Mouse (Mus musculus): Measurements from ENCODE around the gene Trim47. TPM values are rescaled to one million over a fixed set of nuclear protein-coding genes. Genes with fewer than 3 reads are reported as not detected.

Trim47 gene
- polyA plus RNA-seq, 1 experiment from 2014 or later, result 3.7 TPM

DNA sequence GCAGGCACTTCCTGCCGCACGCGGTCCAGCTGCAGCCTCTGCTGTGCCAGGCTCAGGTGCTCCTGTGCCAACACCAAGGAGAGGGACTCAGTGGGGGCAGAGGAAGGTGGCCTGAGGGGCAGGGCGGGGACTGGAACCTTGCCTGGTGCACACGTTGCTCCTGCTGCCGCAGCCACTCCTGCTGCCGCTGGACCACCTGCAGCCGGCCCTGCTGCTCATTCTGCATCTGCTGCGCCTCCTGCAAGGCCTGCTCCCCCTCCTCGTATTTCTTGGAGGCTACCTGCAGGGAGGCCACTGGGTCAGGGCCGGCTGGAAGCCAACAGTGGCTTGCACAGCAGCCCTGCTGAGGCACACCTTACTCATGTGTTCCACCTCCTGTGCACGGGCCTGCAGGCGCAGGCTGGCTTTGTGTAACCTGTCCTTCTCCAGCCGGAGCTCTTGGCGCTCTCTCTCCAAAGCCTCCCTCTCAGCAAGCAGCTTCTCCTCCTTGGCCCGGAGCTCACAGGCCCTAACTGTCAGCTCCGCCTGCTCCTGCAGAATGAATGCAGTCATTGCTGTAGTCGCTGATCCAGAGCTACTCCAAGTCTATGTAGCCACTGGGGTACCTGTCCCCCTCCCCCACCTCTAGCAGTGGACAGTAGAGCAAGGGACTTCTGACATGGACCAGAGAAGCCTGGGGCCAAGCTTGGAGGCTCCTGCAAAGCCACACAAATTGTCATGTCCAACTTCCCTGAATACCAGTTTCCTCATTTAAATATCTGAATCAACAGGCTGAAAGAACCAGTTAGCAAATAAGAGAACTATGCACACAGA, 18.7 kb upstream of the Trim47 start:
- 0 out of 2 replicates have a peak, but pooled peaks cover 3% of the 10 kb centered on the region for H3K4me1 ChIP-seq (ENCODE audit: control insufficient read depth, insufficient read depth, low read length)
- no peak overlapping the region for H3K27ac ChIP-seq (replicated peaks; ENCODE audit: low read depth, low read length)
- WGBS, result 61% methylated on average over 18 of the region's 18 CpGs
- H3K4me3 ChIP-seq (ENCODE audit: low read depth, low read length), result no peak overlapping the region
- H3K27me3 ChIP-seq (ENCODE audit: control insufficient read depth, insufficient read depth, low read length), result no peaks in the 10 kb centered on the region
- peaks cover 29% of the 10 kb centered on the region for H3K36me3 ChIP-seq (ENCODE audit: control insufficient read depth, insufficient read depth, low read length)
- ATAC-seq (ENCODE audit: insufficient number of reproducible peaks, low FRiP score, low TSS enrichment, low read depth) (no peak), DNase-seq (ENCODE audit: low spot score) (no peak)
- no peaks in the 10 kb centered on the region for H3K9me3 ChIP-seq (ENCODE audit: control insufficient read depth, low read length)
- no peak overlapping the region for H3K4me2 ChIP-seq (ENCODE audit: low read depth, severe bottlenecking)
- H3K9ac ChIP-seq (ENCODE audit: low read length), result no peak overlapping the region

DNA sequence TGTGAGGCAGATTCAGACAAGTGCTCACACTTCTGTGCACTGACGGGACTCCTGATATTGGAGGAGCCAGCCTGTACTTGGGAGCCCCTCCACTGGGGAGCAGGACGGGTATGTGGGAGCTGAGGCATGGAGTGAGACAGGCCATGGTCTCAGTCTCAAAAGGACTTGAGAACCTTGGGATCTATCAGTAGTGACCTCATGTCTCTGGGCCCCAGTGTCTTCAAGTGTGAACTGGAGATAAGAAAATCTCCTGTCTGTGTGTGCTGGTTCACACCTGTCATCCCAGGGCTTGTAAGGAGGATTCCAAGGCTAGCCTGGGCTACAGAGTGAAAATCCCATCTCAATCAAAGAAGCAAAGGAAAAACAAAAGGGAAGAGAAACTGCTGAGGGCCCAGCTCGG, 16.5 kb upstream of the Trim47 start:
- Histone ChIP-seq H3K9ac (ENCODE audit: low read length) (no peak overlapping the region), H3K4me3 (ENCODE audit: low read depth, low read length) (no peak overlapping the region), H3K4me2 (ENCODE audit: low read depth, severe bottlenecking) (no peak overlapping the region), H3K27ac (replicated peaks; ENCODE audit: low read depth, low read length) (no peak overlapping the region), H3K36me3 (ENCODE audit: control insufficient read depth, insufficient read depth, low read length) (peaks cover 18% of the 10 kb centered on the region), H3K9me3 (ENCODE audit: control insufficient read depth, low read length) (no peaks in the 10 kb centered on the region), H3K27me3 (ENCODE audit: control insufficient read depth, insufficient read depth, low read length) (no peaks in the 10 kb centered on the region), H3K4me1 (ENCODE audit: control insufficient read depth, insufficient read depth, low read length) (no peaks in the 10 kb centered on the region)
- WGBS, result 87% methylated on average over 3 of the region's 3 CpGs
- DNase-seq (ENCODE audit: low spot score) (no peak), ATAC-seq (ENCODE audit: insufficient number of reproducible peaks, low FRiP score, low TSS enrichment, low read depth) (no peak)

DNA sequence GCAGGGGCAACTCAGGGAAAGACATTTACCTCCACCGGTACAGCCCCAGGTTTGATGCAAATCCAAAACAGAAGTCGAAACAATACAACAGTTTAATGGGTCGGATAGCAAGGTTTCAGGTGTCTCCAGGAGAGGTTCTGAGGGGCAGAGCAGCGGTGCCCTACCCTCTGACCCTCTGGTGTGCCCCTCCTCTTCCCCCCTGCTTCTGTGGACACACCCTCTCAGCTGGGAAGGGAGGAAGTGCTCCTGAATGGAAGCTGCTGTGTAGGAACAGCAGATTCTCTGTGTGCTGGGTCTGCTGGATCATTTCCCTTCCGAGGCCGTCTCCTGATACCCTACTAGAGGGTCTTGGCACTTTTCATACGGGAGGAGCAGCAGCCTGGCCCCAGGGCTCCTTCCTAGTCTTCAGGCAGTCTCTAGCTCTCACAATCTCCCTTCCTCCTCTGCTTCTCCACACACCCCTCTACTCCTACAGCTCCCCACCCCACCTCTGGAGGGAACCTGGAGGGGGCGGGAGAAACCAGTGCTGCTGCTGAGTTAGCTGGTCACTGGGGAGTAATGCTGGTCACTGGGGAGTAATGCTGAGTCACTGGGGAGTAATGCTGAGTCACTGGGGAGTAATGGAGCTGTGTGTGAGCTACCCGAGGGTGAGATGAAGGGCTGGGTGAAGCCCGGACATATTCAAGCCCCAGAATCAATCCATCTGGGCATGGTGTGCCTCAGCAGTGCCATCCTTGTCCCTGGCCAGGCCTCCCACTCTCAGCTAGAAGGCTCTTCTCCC, 15.4 kb upstream of the Trim47 start:
- H3K27ac ChIP-seq (replicated peaks; ENCODE audit: low read depth, low read length), result no peak overlapping the region
- WGBS, result 72% methylated on average over 10 of the region's 10 CpGs

DNA sequence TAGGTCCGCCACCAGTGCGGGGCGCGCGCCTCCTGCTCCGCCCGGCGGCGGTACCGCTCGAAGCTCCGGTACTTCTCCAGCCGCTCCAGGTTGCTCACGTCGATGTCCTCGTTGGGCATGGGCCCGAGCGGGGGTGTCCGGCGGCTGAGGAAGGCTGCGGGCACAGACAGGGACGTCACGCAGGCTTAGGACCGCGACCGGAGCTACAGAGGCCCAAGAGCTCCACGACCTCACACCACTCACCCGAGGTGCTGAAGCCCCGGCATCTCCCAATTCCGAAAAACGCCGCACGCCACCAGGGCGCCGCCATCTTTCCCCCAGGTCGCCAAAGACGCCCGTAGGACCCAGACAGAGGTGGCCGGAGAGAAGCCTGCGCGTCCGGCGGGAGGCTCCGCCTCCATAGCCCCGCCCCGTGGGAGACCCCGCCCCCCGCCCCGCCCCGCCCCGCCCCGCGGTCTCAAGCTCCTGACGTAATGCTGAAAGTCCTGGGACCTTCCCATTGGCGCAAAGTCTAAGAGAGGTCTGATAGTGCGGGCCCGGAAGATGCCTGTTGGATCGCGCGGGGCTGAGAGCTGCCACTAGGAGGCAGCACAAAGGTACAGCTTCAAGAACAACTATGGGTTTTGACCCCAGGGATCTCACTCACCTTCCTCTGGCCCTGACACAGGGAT, 11.6 kb upstream of the Trim47 start, which contains the start of gene Mrpl38:
Gene Mrpl38, minus strand, starts transcription at position 401 of the 671 bp plus-strand sequence.
- Histone ChIP-seq H3K27me3 (ENCODE audit: control insufficient read depth, insufficient read depth, low read length) (no peaks in the 10 kb centered on the region), H3K4me1 (ENCODE audit: control insufficient read depth, insufficient read depth, low read length) (peaks cover 3% of the 10 kb centered on the region; the same call in 1 of the 2 replicates), H3K27ac (replicated peaks; ENCODE audit: low read depth, low read length) (no peak within 1 kb of the TSS; the same call in 1 of the 2 replicates), H3K9me3 (ENCODE audit: control insufficient read depth, low read length) (no peaks in the 10 kb centered on the region), H3K4me3 (ENCODE audit: low read depth, low read length) (peak within 1 kb of the TSS; percentile 92), H3K9ac (ENCODE audit: low read length) (peak within 1 kb of the TSS; percentile 72), H3K36me3 (ENCODE audit: control insufficient read depth, insufficient read depth, low read length) (peaks cover 14% of the 10 kb centered on the region; the same call in 1 of the 2 replicates), H3K4me2 (ENCODE audit: low read depth, severe bottlenecking) (peak within 1 kb of the TSS; percentile 43)
- under 1% methylated on average over 60 of the region's 60 CpGs for WGBS
- ATAC-seq (ENCODE audit: insufficient number of reproducible peaks, low FRiP score, low TSS enrichment, low read depth) (peak; percentile 94), DNase-seq (ENCODE audit: low spot score) (peak; percentile 96)

More for the DNA sequence above, 15.4 kb upstream of the Trim47 start:
- H3K4me2 ChIP-seq (ENCODE audit: low read depth, severe bottlenecking), result no peak overlapping the region
- H3K36me3 ChIP-seq (ENCODE audit: control insufficient read depth, insufficient read depth, low read length), result peaks cover 15% of the 10 kb centered on the region
- H3K9me3 ChIP-seq (ENCODE audit: control insufficient read depth, low read length), result no peaks in the 10 kb centered on the region
- no peak overlapping the region for H3K9ac ChIP-seq (ENCODE audit: low read length)
- ATAC-seq (ENCODE audit: insufficient number of reproducible peaks, low FRiP score, low TSS enrichment, low read depth), result no peak
- no peak for DNase-seq (ENCODE audit: low spot score)
- no peaks in the 10 kb centered on the region for H3K27me3 ChIP-seq (ENCODE audit: control insufficient read depth, insufficient read depth, low read length)
- H3K4me1 ChIP-seq (ENCODE audit: control insufficient read depth, insufficient read depth, low read length), result peaks cover 3% of the 10 kb centered on the region; the same call in 1 of the 2 replicates
- no peak overlapping the region for H3K4me3 ChIP-seq (ENCODE audit: low read depth, low read length)

DNA sequence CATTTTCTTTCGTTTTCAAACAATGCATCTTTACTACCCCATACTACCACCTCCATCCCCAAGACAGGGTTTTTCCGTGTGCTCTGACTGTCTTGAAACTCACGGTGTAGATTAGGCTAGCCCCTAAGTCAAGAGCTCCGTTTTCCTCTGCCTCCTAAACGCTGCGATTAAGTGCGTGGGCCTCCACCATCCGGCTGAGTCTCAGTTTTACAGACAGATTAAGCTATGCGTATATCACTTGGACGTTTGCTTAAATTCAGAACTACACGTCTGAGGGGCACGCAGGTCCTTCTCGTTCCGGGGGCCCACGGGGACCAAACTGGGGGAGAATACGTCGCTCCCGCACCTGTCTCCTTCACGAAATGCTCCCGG, 11.1 kb upstream of the Trim47 start:
- under 1% methylated on average over 20 of the region's 20 CpGs for WGBS
- Histone ChIP-seq H3K4me3 (ENCODE audit: low read depth, low read length) (peak overlapping the region; percentile 92), H3K9ac (ENCODE audit: low read length) (peak overlapping the region; percentile 72), H3K27me3 (ENCODE audit: control insufficient read depth, insufficient read depth, low read length) (no peaks in the 10 kb centered on the region), H3K27ac (replicated peaks; ENCODE audit: low read depth, low read length) (no peak overlapping the region; the same call in 1 of the 2 replicates), H3K4me2 (ENCODE audit: low read depth, severe bottlenecking) (peak overlapping the region; percentile 43), H3K36me3 (ENCODE audit: control insufficient read depth, insufficient read depth, low read length) (peaks cover 12% of the 10 kb centered on the region; the same call in 1 of the 2 replicates), H3K9me3 (ENCODE audit: control insufficient read depth, low read length) (no peaks in the 10 kb centered on the region), H3K4me1 (ENCODE audit: control insufficient read depth, insufficient read depth, low read length) (peaks cover 3% of the 10 kb centered on the region; the same call in 1 of the 2 replicates)
- ATAC-seq (ENCODE audit: insufficient number of reproducible peaks, low FRiP score, low TSS enrichment, low read depth) (no peak), DNase-seq (ENCODE audit: low spot score) (no peak)

DNA sequence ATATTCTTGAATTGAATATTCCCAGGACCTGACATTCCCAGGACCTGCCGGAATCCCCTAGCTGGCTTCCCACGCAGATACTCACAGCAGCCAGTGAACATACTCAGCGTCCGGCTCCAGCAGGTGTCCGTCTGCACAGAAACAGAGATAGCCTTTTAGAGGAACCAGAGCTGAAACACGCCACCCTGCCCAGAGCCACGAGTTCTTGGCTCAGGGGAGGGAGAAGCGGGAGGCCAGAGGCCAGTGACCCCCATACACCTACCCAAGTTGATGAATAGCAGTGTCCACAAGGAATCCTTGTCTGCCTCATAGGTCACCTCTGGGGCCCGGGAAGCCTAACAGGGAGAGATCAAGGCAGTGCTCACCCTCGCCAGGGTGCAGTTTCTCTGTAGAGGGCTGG, 7.2 kb upstream of the Trim47 start:
- Histone ChIP-seq H3K4me1 (ENCODE audit: control insufficient read depth, insufficient read depth, low read length) (peaks cover 15% of the 10 kb centered on the region), H3K9me3 (ENCODE audit: control insufficient read depth, low read length) (no peaks in the 10 kb centered on the region), H3K27me3 (ENCODE audit: control insufficient read depth, insufficient read depth, low read length) (no peaks in the 10 kb centered on the region), H3K9ac (ENCODE audit: low read length) (no peak overlapping the region), H3K36me3 (ENCODE audit: control insufficient read depth, insufficient read depth, low read length) (peaks cover 8% of the 10 kb centered on the region; the same call in 1 of the 2 replicates), H3K27ac (replicated peaks; ENCODE audit: low read depth, low read length) (no peak overlapping the region), H3K4me2 (ENCODE audit: low read depth, severe bottlenecking) (no peak overlapping the region), H3K4me3 (ENCODE audit: low read depth, low read length) (no peak overlapping the region)
- WGBS, result 79% methylated on average over 10 of the region's 10 CpGs
- ATAC-seq (ENCODE audit: insufficient number of reproducible peaks, low FRiP score, low TSS enrichment, low read depth), result no peak
- DNase-seq (ENCODE audit: low spot score), result no peak

DNA sequence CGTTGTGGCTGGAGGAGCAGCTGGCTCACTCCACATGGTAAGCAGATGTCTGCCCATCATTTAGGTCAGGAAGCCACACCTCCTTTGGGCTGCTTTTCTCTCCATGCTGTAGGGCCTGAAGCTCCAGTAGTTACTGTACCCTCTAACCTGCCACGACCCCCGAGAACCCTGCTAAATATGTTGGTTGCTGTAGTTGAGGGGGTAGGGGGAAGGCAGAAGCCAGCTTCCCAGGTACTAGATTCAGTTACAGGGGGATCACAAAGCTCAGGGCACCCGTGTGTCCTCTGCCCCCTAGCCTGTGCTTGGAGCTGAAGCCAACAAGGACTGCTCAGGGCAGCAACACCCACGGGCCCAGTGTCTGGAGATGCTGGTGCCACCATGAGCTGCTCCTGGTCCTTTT, 6.5 kb upstream of the Trim47 start:
- no peak overlapping the region for H3K4me3 ChIP-seq (ENCODE audit: low read depth, low read length)
- ATAC-seq (ENCODE audit: insufficient number of reproducible peaks, low FRiP score, low TSS enrichment, low read depth) (no peak), DNase-seq (ENCODE audit: low spot score) (no peak)
- WGBS, result 54% methylated on average over 5 of the region's 5 CpGs
- H3K36me3 ChIP-seq (ENCODE audit: control insufficient read depth, insufficient read depth, low read length), result peaks cover 8% of the 10 kb centered on the region; the same call in 1 of the 2 replicates
- H3K4me2 ChIP-seq (ENCODE audit: low read depth, severe bottlenecking), result no peak overlapping the region
- H3K27me3 ChIP-seq (ENCODE audit: control insufficient read depth, insufficient read depth, low read length), result no peaks in the 10 kb centered on the region
- H3K27ac ChIP-seq (replicated peaks; ENCODE audit: low read depth, low read length), result no peak overlapping the region
- H3K9me3 ChIP-seq (ENCODE audit: control insufficient read depth, low read length), result no peaks in the 10 kb centered on the region
- H3K9ac ChIP-seq (ENCODE audit: low read length), result no peak overlapping the region
- H3K4me1 ChIP-seq (ENCODE audit: control insufficient read depth, insufficient read depth, low read length), result peaks cover 15% of the 10 kb centered on the region
